In the genomic region with DNA sequence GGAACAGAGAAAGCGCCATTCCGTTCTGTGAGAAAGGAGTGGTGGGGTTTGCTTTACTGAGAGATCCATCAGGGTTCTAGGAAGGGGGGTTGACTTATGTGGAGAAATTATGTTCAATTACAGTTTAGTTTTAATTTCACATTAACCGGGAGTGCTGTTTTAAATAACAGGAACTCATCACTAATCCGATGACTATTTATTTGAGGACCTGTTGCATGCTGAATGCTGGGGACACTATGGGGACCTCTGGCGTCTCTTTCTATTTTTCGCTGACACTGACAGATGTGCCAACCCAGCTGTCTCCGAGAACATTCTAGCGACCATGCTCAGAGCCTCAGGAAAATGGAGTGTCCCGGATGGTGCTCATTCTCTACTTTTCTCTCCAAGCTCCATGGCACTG, we compare ENCODE assay signal across 22 mouse cellular contexts.
DNase-seq lines count a peak whose midpoint lies in the region; ATAC-seq and TF ChIP-seq lines count a peak whose summit lies in the region.
"Had no signal": no experiment of that assay in that cellular context is flagged by ENCODE, and none has a peak within 500 bp of the region (broad histone marks: within the 10 kb centered on the region; RNA-seq: fewer than 3 reads in every experiment).

No protein-coding gene starts in this region.

- DNase-seq in embryonic facial prominence, embryonic 10.5 days (ENCODE audit: low spot score): no peak
- peak; percentile 64 for DNase-seq in heart, adult 11 months
- DNase-seq in heart, adult 2 months: no peak
- DNase-seq in midbrain, embryonic 11.5 days (ENCODE audit: low spot score, missing footprints): peak; percentile 51
- no peak for DNase-seq in midbrain, embryonic 14.5 days
- DNase-seq: adrenal gland, adult 2 months; adrenal gland, adult 8-10 months; adrenal gland, postnatal 10 days; adrenal gland, postnatal 14 days; adrenal gland, postnatal 25 days; adrenal gland, postnatal 36 days; B cell, adult 2 months; cerebellum, adult 11 months; cerebellum, adult 11-12 months had no signal

- H3K9ac ChIP-seq in embryonic facial prominence, embryonic 13.5 days: no peak overlapping the region
- no peak overlapping the region for H3K9ac ChIP-seq in heart, adult 2 months (ENCODE audit: low read depth, low read length)
- no peak overlapping the region for H3K9ac ChIP-seq in midbrain, embryonic 11.5 days (ENCODE audit: low read length)
- H3K9ac ChIP-seq in midbrain, embryonic 14.5 days (replicated peaks; ENCODE audit: low read length): no peak overlapping the region
- H3K9ac ChIP-seq in midbrain, embryonic 15.5 days: no peak overlapping the region
- H3K9ac ChIP-seq in midbrain, embryonic 16.5 days (ENCODE audit: low read depth, low read length): no peak overlapping the region

- no peaks in the 10 kb centered on the region for H3K27me3 ChIP-seq in embryonic facial prominence, embryonic 13.5 days
- no peaks in the 10 kb centered on the region for H3K27me3 ChIP-seq in embryonic facial prominence, embryonic 10.5 days (replicated peaks; ENCODE audit: low read depth, poor library complexity, severe bottlenecking)
- H3K27me3 ChIP-seq in heart, adult 2 months (ENCODE audit: control insufficient read depth, insufficient read depth, low read length): no peaks in the 10 kb centered on the region
- no peaks in the 10 kb centered on the region for H3K27me3 ChIP-seq in midbrain, embryonic 11.5 days (ENCODE audit: control insufficient read depth, insufficient read depth, low read length)
- H3K27me3 ChIP-seq in midbrain, embryonic 14.5 days (ENCODE audit: control insufficient read depth, insufficient read depth, low read length): no peaks in the 10 kb centered on the region
- H3K27me3 ChIP-seq in midbrain, embryonic 15.5 days (replicated peaks): no peaks in the 10 kb centered on the region
- H3K27me3 ChIP-seq in midbrain, embryonic 16.5 days (ENCODE audit: control insufficient read depth, insufficient read depth, low read depth, low read length): no peaks in the 10 kb centered on the region
- H3K27me3 ChIP-seq: CH12.LX, Patski had no signal

- intact Hi-C loops in heart, adult 2 months (cut with DNase I): no loop called here

- no peaks in the 10 kb centered on the region for H3K9me3 ChIP-seq in embryonic facial prominence, embryonic 13.5 days
- no peaks in the 10 kb centered on the region for H3K9me3 ChIP-seq in embryonic facial prominence, embryonic 10.5 days
- H3K9me3 ChIP-seq in midbrain, embryonic 11.5 days (ENCODE audit: control insufficient read depth, low read length): no peaks in the 10 kb centered on the region
- H3K9me3 ChIP-seq in midbrain, embryonic 14.5 days (ENCODE audit: control insufficient read depth, low read length): no peaks in the 10 kb centered on the region
- H3K9me3 ChIP-seq in midbrain, embryonic 15.5 days: no peaks in the 10 kb centered on the region
- no peaks in the 10 kb centered on the region for H3K9me3 ChIP-seq in midbrain, embryonic 16.5 days (replicated peaks; ENCODE audit: control insufficient read depth, low read length, poor library complexity, severe bottlenecking)
- H3K9me3 ChIP-seq: G1E had no signal

- TF ChIP-seq POLR2A in heart, adult 2 months (IDR thresholded peaks at IDR 0.05; ENCODE audit: insufficient read depth, low read depth, low read length): no peak

- WGBS in embryonic facial prominence, embryonic 13.5 days: 78% methylated on average over 9 of the region's 9 CpGs
- WGBS in embryonic facial prominence, embryonic 10.5 days: 90% methylated on average over 9 of the region's 9 CpGs
- WGBS in heart, adult 2 months: 89% methylated on average over 9 of the region's 9 CpGs
- 96% methylated on average over 9 of the region's 9 CpGs for WGBS in midbrain, embryonic 11.5 days
- 87% methylated on average over 9 of the region's 9 CpGs for WGBS in midbrain, embryonic 14.5 days
- whole genome bisulfite sequencing in midbrain, embryonic 15.5 days: 83% methylated on average over 9 of the region's 9 CpGs
- 90% methylated on average over 9 of the region's 9 CpGs for WGBS in midbrain, embryonic 16.5 days

- H3K27ac ChIP-seq in embryonic facial prominence, embryonic 13.5 days: peak overlapping the region; percentile 48
- no peak overlapping the region for H3K27ac ChIP-seq in embryonic facial prominence, embryonic 10.5 days (replicated peaks)
- H3K27ac ChIP-seq in heart, adult 2 months: no peak overlapping the region
- H3K27ac ChIP-seq in midbrain, embryonic 11.5 days (ENCODE audit: low read depth, low read length): no peak overlapping the region
- H3K27ac ChIP-seq in midbrain, embryonic 14.5 days (replicated peaks; ENCODE audit: low read depth, low read length): no peak overlapping the region
- H3K27ac ChIP-seq in midbrain, embryonic 15.5 days: peak overlapping the region; percentile 39
- no peak overlapping the region; the same call in 1 of the 2 replicates for H3K27ac ChIP-seq in midbrain, embryonic 16.5 days (ENCODE audit: low read length)

- no peaks in the 10 kb centered on the region for H3K79me2 ChIP-seq in heart, adult 2 months (replicated peaks; ENCODE audit: control insufficient read depth, insufficient read depth, low read length)

- no peak for ATAC-seq in embryonic facial prominence, embryonic 13.5 days (ENCODE audit: insufficient number of reproducible peaks, insufficient read depth, low FRiP score, low TSS enrichment, low read depth)
- no peak for ATAC-seq in midbrain, embryonic 11.5 days (ENCODE audit: low FRiP score)
- no peak for ATAC-seq in midbrain, embryonic 14.5 days (ENCODE audit: low FRiP score, low TSS enrichment)
- no peak for ATAC-seq in midbrain, embryonic 15.5 days (replicated peaks)
- ATAC-seq in midbrain, embryonic 16.5 days: no peak
- ATAC-seq: activated CD4-positive, CD25-positive, alpha-beta regulatory T cell, adult 4 months; CD4-positive, CD25-positive, alpha-beta regulatory T cell, adult 4 months; Patski had no signal

- TF ChIP-seq EP300 in heart, adult 2 months (IDR thresholded peaks at IDR 0.05; ENCODE audit: insufficient read depth, low read depth, low read length): no peak

- H3K4me1 ChIP-seq in embryonic facial prominence, embryonic 13.5 days: peaks cover 26% of the 10 kb centered on the region
- H3K4me1 ChIP-seq in embryonic facial prominence, embryonic 10.5 days: peaks cover 8% of the 10 kb centered on the region
- no peaks in the 10 kb centered on the region for H3K4me1 ChIP-seq in heart, adult 2 months (ENCODE audit: control insufficient read depth, insufficient read depth, low read length)
- H3K4me1 ChIP-seq in midbrain, embryonic 11.5 days (ENCODE audit: control insufficient read depth, insufficient read depth, low read length): peaks cover 5% of the 10 kb centered on the region
- H3K4me1 ChIP-seq in midbrain, embryonic 14.5 days (ENCODE audit: control insufficient read depth, insufficient read depth, low read length): peaks cover 12% of the 10 kb centered on the region
- peaks cover 16% of the 10 kb centered on the region for H3K4me1 ChIP-seq in midbrain, embryonic 15.5 days
- peaks cover 13% of the 10 kb centered on the region for H3K4me1 ChIP-seq in midbrain, embryonic 16.5 days (ENCODE audit: control insufficient read depth, insufficient read depth, low read length)

- no peak overlapping the region for H3K4me2 ChIP-seq in embryonic facial prominence, embryonic 13.5 days
- no peak overlapping the region for H3K4me2 ChIP-seq in midbrain, embryonic 11.5 days
- no peak overlapping the region for H3K4me2 ChIP-seq in midbrain, embryonic 14.5 days (ENCODE audit: low read length)
- H3K4me2 ChIP-seq in midbrain, embryonic 15.5 days: no peak overlapping the region
- no peak overlapping the region for H3K4me2 ChIP-seq in midbrain, embryonic 16.5 days (ENCODE audit: low read length)

- H3K4me3 ChIP-seq in embryonic facial prominence, embryonic 13.5 days: no peak overlapping the region
- no peak overlapping the region for H3K4me3 ChIP-seq in embryonic facial prominence, embryonic 10.5 days
- H3K4me3 ChIP-seq in heart, adult 2 months: no peak overlapping the region
- no peak overlapping the region for H3K4me3 ChIP-seq in midbrain, embryonic 11.5 days (ENCODE audit: low read depth, low read length)
- H3K4me3 ChIP-seq in midbrain, embryonic 14.5 days (replicated peaks; ENCODE audit: low read depth, low read length): no peak overlapping the region
- H3K4me3 ChIP-seq in midbrain, embryonic 15.5 days: no peak overlapping the region
- H3K4me3 ChIP-seq in midbrain, embryonic 16.5 days (ENCODE audit: low read depth, low read length): no peak overlapping the region

- no peaks in the 10 kb centered on the region for H3K36me3 ChIP-seq in embryonic facial prominence, embryonic 13.5 days
- H3K36me3 ChIP-seq in embryonic facial prominence, embryonic 10.5 days (replicated peaks): no peaks in the 10 kb centered on the region
- H3K36me3 ChIP-seq in heart, adult 2 months (ENCODE audit: control insufficient read depth, insufficient read depth, low read length): no peaks in the 10 kb centered on the region
- no peaks in the 10 kb centered on the region for H3K36me3 ChIP-seq in midbrain, embryonic 11.5 days (ENCODE audit: control insufficient read depth, insufficient read depth, low read length)
- H3K36me3 ChIP-seq in midbrain, embryonic 14.5 days (ENCODE audit: control insufficient read depth, insufficient read depth, low read length): no peaks in the 10 kb centered on the region
- H3K36me3 ChIP-seq in midbrain, embryonic 15.5 days (replicated peaks): no peaks in the 10 kb centered on the region
- H3K36me3 ChIP-seq in midbrain, embryonic 16.5 days (ENCODE audit: control insufficient read depth, insufficient read depth, low read length): no peaks in the 10 kb centered on the region
- H3K36me3 ChIP-seq: G1E had no signal

- no peak for TF ChIP-seq CTCF in heart, adult 2 months (IDR thresholded peaks at IDR 0.05)

Comparison
In these comparisons a context has a peak if more than half of its experiments do, and no peak if none do; other contexts are left out.
1. H3K27ac ChIP-seq: peak in embryonic facial prominence, embryonic 13.5 days (single experiment) and midbrain, embryonic 15.5 days (single experiment); none in embryonic facial prominence, embryonic 10.5 days (single experiment), heart, adult 2 months (single experiment), midbrain, embryonic 11.5 days (single experiment), midbrain, embryonic 14.5 days (single experiment) and midbrain, embryonic 16.5 days (single experiment).
2. DNase-seq: peak in heart, adult 11 months (single experiment) and midbrain, embryonic 11.5 days (single experiment); none in embryonic facial prominence, embryonic 10.5 days (single experiment), heart, adult 2 months (0 of 2) and midbrain, embryonic 14.5 days (single experiment).